Mouse (Mus musculus): Measurements from ENCODE around the gene Tmem263. TPM values are rescaled to one million over a fixed set of nuclear protein-coding genes. Genes with fewer than 3 reads are reported as not detected.
A peak's percentile ranks its signal among the peaks of the same experiment; 100 is the strongest.

Tmem263 gene
- total RNA-seq (2022): 10 to 100 TPM; 27.3 to 33.8 (median 30.6) TPM

GRCm38 (mm10) chr10:85102247-85103084, at the start of gene Tmem263, which contains the start of gene Fhl4:
Tmem263 (plus strand) TSS chr10:85102627.
Fhl4 (minus strand) TSS chr10:85102495.
- DNase-seq (ENCODE audit: low spot score in 2 of 2): peak; percentile 37 to 58

GRCm38 (mm10) chr10:85054876-85055275, 47.6 kb upstream of the Tmem263 start:
- no peak for DNase-seq (ENCODE audit: low spot score in 2 of 2)

GRCm38 (mm10) chr10:85071605-85072152, 30.7 kb upstream of the Tmem263 start:
- no peak for DNase-seq (ENCODE audit: low spot score in 2 of 2)

- no peak for DNase-seq (ENCODE audit: low spot score in 2 of 2)
Observed at GRCm38 (mm10) chr10:85101841-85102240, 586 bp upstream of the Tmem263 start.

- DNase-seq (ENCODE audit: low spot score in 2 of 2): no peak
Observed at GRCm38 (mm10) chr10:85103085-85103885, 858 bp downstream of the Tmem263 start.

GRCm38 (mm10) chr10:85114409-85114808, 12.0 kb downstream of the Tmem263 start:
- DNase-seq (ENCODE audit: low spot score in 2 of 2): no peak

GRCm38 (mm10) chr10:85125184-85125583, 22.8 kb downstream of the Tmem263 start:
- DNase-seq (ENCODE audit: low spot score in 2 of 2): no peak

GRCm38 (mm10) chr10:85127395-85128287, 25.2 kb downstream of the Tmem263 start, which contains the start of gene Mterf2:
Mterf2 (minus strand) TSS chr10:85128027.
- peak; percentile 97 to 98 for DNase-seq (ENCODE audit: low spot score in 2 of 2)

- no peak for DNase-seq (ENCODE audit: low spot score in 2 of 2)
Observed at GRCm38 (mm10) chr10:85128453-85128852, 26.0 kb downstream of the Tmem263 start.

GRCm38 (mm10) chr10:85136573-85136972, 34.1 kb downstream of the Tmem263 start:
- DNase-seq (ENCODE audit: low spot score in 2 of 2): no peak

- DNase-seq (ENCODE audit: low spot score in 2 of 2): no peak
Observed at GRCm38 (mm10) chr10:85141465-85141864, 39.0 kb downstream of the Tmem263 start.

- no peak for DNase-seq (ENCODE audit: low spot score in 2 of 2)
Observed at GRCm38 (mm10) chr10:85146282-85146681, 43.9 kb downstream of the Tmem263 start.

GRCm38 (mm10) chr10:85149226-85149625, 46.8 kb downstream of the Tmem263 start:
- DNase-seq (ENCODE audit: low spot score in 2 of 2): no peak

- DNase-seq (ENCODE audit: low spot score in 2 of 2): peak; percentile 13 to 65
Observed at GRCm38 (mm10) chr10:85154195-85154594, 51.8 kb downstream of the Tmem263 start.

- DNase-seq (ENCODE audit: low spot score in 2 of 2): no peak
Observed at GRCm38 (mm10) chr10:85157451-85157850, 55.0 kb downstream of the Tmem263 start.

GRCm38 (mm10) chr10:85159989-85160619, 57.7 kb downstream of the Tmem263 start:
- DNase-seq (ENCODE audit: low spot score in 2 of 2): no peak

GRCm38 (mm10) chr10:85161745-85162351, 59.4 kb downstream of the Tmem263 start:
- DNase-seq (ENCODE audit: low spot score in 2 of 2): no peak

GRCm38 (mm10) chr10:85164791-85165190, 62.4 kb downstream of the Tmem263 start:
- no peak for DNase-seq (ENCODE audit: low spot score in 2 of 2)

GRCm38 (mm10) chr10:85165306-85165705, 62.9 kb downstream of the Tmem263 start:
- no peak for DNase-seq (ENCODE audit: low spot score in 2 of 2)

Measured in layer of hippocampus, adult 8-10 months (tissue).